Mouse (Mus musculus): ENCODE results near the gene Mslnl. TPM values are rescaled to one million over a fixed set of nuclear protein-coding genes. Genes with fewer than 3 reads are reported as not detected.
"Not testable (repeated sequence)": the region's sequence is repeated elsewhere in the genome, so short reads cannot be mapped to it uniquely, and the experiment has no call there.

The Mslnl gene
- polyA plus RNA-seq, 1 experiment from 2014 or later: not detected

GRCm38 (mm10) chr17:25721476-25721875 is 14.4 kb upstream of the Mslnl start:
- 96% methylated on average over 5 of the region's 5 CpGs for WGBS
- H3K4me3 ChIP-seq: no peak overlapping the region
- peaks cover 29% of the 10 kb centered on the region for H3K27me3 ChIP-seq (ENCODE audit: insufficient read depth, poor library complexity, severe bottlenecking)
- no peak overlapping the region for H3K27ac ChIP-seq
- no peak for DNase-seq (ENCODE audit: low spot score)
- H3K36me3 ChIP-seq: peaks cover 75% of the 10 kb centered on the region
- H3K9me3 ChIP-seq: no peaks in the 10 kb centered on the region
- peaks cover 34% of the 10 kb centered on the region for H3K4me1 ChIP-seq (replicated peaks)

- H3K27me3 ChIP-seq (ENCODE audit: insufficient read depth, poor library complexity, severe bottlenecking): peaks cover 10% of the 10 kb centered on the region
- 94% methylated on average over 19 of the region's 19 CpGs for WGBS
- peaks cover 39% of the 10 kb centered on the region for H3K4me1 ChIP-seq (replicated peaks)
- no peaks in the 10 kb centered on the region for H3K9me3 ChIP-seq
- no peak overlapping the region for H3K27ac ChIP-seq
- DNase-seq (ENCODE audit: low spot score): no peak
- peaks cover 73% of the 10 kb centered on the region for H3K36me3 ChIP-seq
- H3K4me3 ChIP-seq: no peak overlapping the region
Observed at GRCm38 (mm10) chr17:25723470-25723869, 12.4 kb upstream of the Mslnl start.

GRCm38 (mm10) chr17:25723919-25724318 is 11.9 kb upstream of the Mslnl start:
- H3K27ac ChIP-seq: no peak overlapping the region
- no peaks in the 10 kb centered on the region for H3K9me3 ChIP-seq
- H3K36me3 ChIP-seq: peaks cover 72% of the 10 kb centered on the region
- peak; percentile 15 for DNase-seq (ENCODE audit: low spot score)
- H3K27me3 ChIP-seq (ENCODE audit: insufficient read depth, poor library complexity, severe bottlenecking): peaks cover 5% of the 10 kb centered on the region
- peaks cover 43% of the 10 kb centered on the region for H3K4me1 ChIP-seq (replicated peaks)
- 79% methylated on average over 7 of the region's 7 CpGs for WGBS
- H3K4me3 ChIP-seq: peak overlapping the region; percentile 13; the same call in 1 of the 2 replicates

- Histone ChIP-seq H3K4me3 (no peak overlapping the region; the same call in 1 of the 2 replicates), H3K27me3 (ENCODE audit: insufficient read depth, poor library complexity, severe bottlenecking) (no peaks in the 10 kb centered on the region), H3K36me3 (peaks cover 69% of the 10 kb centered on the region), H3K9me3 (no peaks in the 10 kb centered on the region), H3K4me1 (replicated peaks) (peaks cover 45% of the 10 kb centered on the region), H3K27ac (no peak overlapping the region)
- DNase-seq (ENCODE audit: low spot score): no peak
- 85% methylated on average over 6 of the region's 6 CpGs for WGBS
Observed at GRCm38 (mm10) chr17:25725264-25725663, 10.6 kb upstream of the Mslnl start.

- peaks cover 60% of the 10 kb centered on the region for H3K36me3 ChIP-seq
- peak; percentile 98 for DNase-seq (ENCODE audit: low spot score)
- H3K27ac ChIP-seq: peak within 1 kb of the TSS; percentile 90
- peak within 1 kb of the TSS; percentile 73 for H3K4me3 ChIP-seq
- peaks cover 53% of the 10 kb centered on the region for H3K4me1 ChIP-seq (replicated peaks)
- WGBS: 1% methylated on average over 37 of the region's 37 CpGs
- H3K27me3 ChIP-seq (ENCODE audit: insufficient read depth, poor library complexity, severe bottlenecking): no peaks in the 10 kb centered on the region
- no peaks in the 10 kb centered on the region for H3K9me3 ChIP-seq
Observed at GRCm38 (mm10) chr17:25727265-25728008, 8.4 kb upstream of the Mslnl start, which contains the start of the genes Chtf18 and Rpusd1. Gene Chtf18, minus strand, starts transcription at chr17:25727419. Gene Rpusd1, plus strand, starts transcription at chr17:25727670.

- H3K27ac ChIP-seq: peak overlapping the region; percentile 90
- peaks cover 54% of the 10 kb centered on the region for H3K4me1 ChIP-seq (replicated peaks)
- DNase-seq (ENCODE audit: low spot score): no peak
- no peaks in the 10 kb centered on the region for H3K27me3 ChIP-seq (ENCODE audit: insufficient read depth, poor library complexity, severe bottlenecking)
- H3K4me3 ChIP-seq: peak overlapping the region; percentile 73
- H3K9me3 ChIP-seq: no peaks in the 10 kb centered on the region
- peaks cover 55% of the 10 kb centered on the region for H3K36me3 ChIP-seq
- WGBS: 27% methylated on average over 4 of the region's 4 CpGs
Observed at GRCm38 (mm10) chr17:25728009-25728270, 7.9 kb upstream of the Mslnl start.

GRCm38 (mm10) chr17:25732082-25732481 is 3.8 kb upstream of the Mslnl start:
- no peak overlapping the region for H3K4me3 ChIP-seq
- H3K27me3 ChIP-seq (ENCODE audit: insufficient read depth, poor library complexity, severe bottlenecking): peaks cover 5% of the 10 kb centered on the region; the same call in 1 of the 2 replicates
- no peak overlapping the region for H3K27ac ChIP-seq
- peak; percentile 92 for DNase-seq (ENCODE audit: low spot score)
- peaks cover 27% of the 10 kb centered on the region for H3K4me1 ChIP-seq (replicated peaks)
- WGBS: 20% methylated on average over 2 of the region's 2 CpGs
- no peaks in the 10 kb centered on the region for H3K9me3 ChIP-seq
- H3K36me3 ChIP-seq: peaks cover 27% of the 10 kb centered on the region

- Histone ChIP-seq H3K36me3 (peaks cover 12% of the 10 kb centered on the region), H3K9me3 (no peaks in the 10 kb centered on the region), H3K4me3 (no peak overlapping the region), H3K4me1 (replicated peaks) (peaks cover 8% of the 10 kb centered on the region; the same call in 1 of the 2 replicates), H3K27ac (no peak overlapping the region), H3K27me3 (ENCODE audit: insufficient read depth, poor library complexity, severe bottlenecking) (peaks cover 6% of the 10 kb centered on the region; the same call in 1 of the 2 replicates)
- WGBS: 85% methylated on average over 5 of the region's 5 CpGs
- DNase-seq (ENCODE audit: low spot score): no peak
Observed at GRCm38 (mm10) chr17:25735246-25735645, 596 bp upstream of the Mslnl start.

GRCm38 (mm10) chr17:25738861-25739260 is 3.0 kb downstream of the Mslnl start:
- Histone ChIP-seq H3K36me3 (no peaks in the 10 kb centered on the region), H3K4me1 (replicated peaks) (no peaks in the 10 kb centered on the region), H3K4me3 (no peak overlapping the region), H3K27me3 (ENCODE audit: insufficient read depth, poor library complexity, severe bottlenecking) (peaks cover 6% of the 10 kb centered on the region; the same call in 1 of the 2 replicates), H3K27ac (no peak overlapping the region), H3K9me3 (no peaks in the 10 kb centered on the region)
- WGBS: 81% methylated on average over 7 of the region's 7 CpGs
- DNase-seq (ENCODE audit: low spot score): no peak

- not testable (repeated sequence) for DNase-seq (ENCODE audit: low spot score); H3K27ac ChIP-seq; H3K27me3 ChIP-seq (ENCODE audit: insufficient read depth, poor library complexity, severe bottlenecking); H3K4me1 ChIP-seq (replicated peaks); H3K9me3 ChIP-seq; H3K36me3 ChIP-seq; H3K4me3 ChIP-seq
- WGBS: 72% methylated on average over 12 of the region's 12 CpGs
Observed at GRCm38 (mm10) chr17:25741471-25741870, 5.6 kb downstream of the Mslnl start.

GRCm38 (mm10) chr17:25743831-25744230 is 8.0 kb downstream of the Mslnl start:
- Histone ChIP-seq H3K36me3 (no peaks in the 10 kb centered on the region), H3K4me3 (no peak overlapping the region), H3K4me1 (replicated peaks) (no peaks in the 10 kb centered on the region), H3K27ac (no peak overlapping the region), H3K27me3 (ENCODE audit: insufficient read depth, poor library complexity, severe bottlenecking) (no peaks in the 10 kb centered on the region; the same call in 1 of the 2 replicates), H3K9me3 (no peaks in the 10 kb centered on the region)
- no peak for DNase-seq (ENCODE audit: low spot score)
- WGBS: 96% methylated on average over 9 of the region's 9 CpGs

- Histone ChIP-seq H3K36me3 (no peaks in the 10 kb centered on the region), H3K27ac (no peak overlapping the region), H3K27me3 (ENCODE audit: insufficient read depth, poor library complexity, severe bottlenecking) (no peaks in the 10 kb centered on the region; the same call in 1 of the 2 replicates), H3K4me3 (no peak overlapping the region), H3K9me3 (no peaks in the 10 kb centered on the region), H3K4me1 (replicated peaks) (no peaks in the 10 kb centered on the region)
- WGBS: 81% methylated on average over 10 of the region's 10 CpGs
- no peak for DNase-seq (ENCODE audit: low spot score)
Observed at GRCm38 (mm10) chr17:25744311-25744710, 8.5 kb downstream of the Mslnl start.

GRCm38 (mm10) chr17:25748238-25748637 is 12.4 kb downstream of the Mslnl start:
- Histone ChIP-seq H3K4me1 (replicated peaks) (peaks cover 4% of the 10 kb centered on the region; the same call in 1 of the 2 replicates), H3K9me3 (no peaks in the 10 kb centered on the region), H3K27me3 (ENCODE audit: insufficient read depth, poor library complexity, severe bottlenecking) (no peaks in the 10 kb centered on the region), H3K36me3 (no peaks in the 10 kb centered on the region), H3K4me3 (no peak overlapping the region), H3K27ac (no peak overlapping the region)
- 97% methylated on average over 4 of the region's 4 CpGs for WGBS
- no peak for DNase-seq (ENCODE audit: low spot score)

All from hindbrain, embryonic 10.5 days (tissue).